14 mouse cellular contexts compared by ENCODE assay signal in genomic region chr13:3776446-3776845, GRCm38 (mm10). TPM values are rescaled to one million over a fixed set of nuclear protein-coding genes. Genes with fewer than 3 reads are reported as not detected.
DNase-seq lines count a peak whose midpoint lies in the region; ATAC-seq and TF ChIP-seq lines count a peak whose summit lies in the region.
"Had no signal": no experiment of that assay in that cellular context is flagged by ENCODE, and none has a peak within 500 bp of the region (broad histone marks: within the 10 kb centered on the region; RNA-seq: fewer than 3 reads in every experiment).

No protein-coding gene starts in this region.

- ATAC-seq in lung, postnatal 0 days, result peak; percentile 9; the same call in 1 of the 2 replicates
- peak; percentile 80 for ATAC-seq in granulocyte monocyte progenitor cell, adult 5-6 weeks (replicated peaks; ENCODE audit: poor library complexity, severe bottlenecking)
- no peak; the same call in 1 of the 2 replicates for ATAC-seq in stomach, postnatal 0 days (ENCODE audit: low FRiP score, low TSS enrichment)
- ATAC-seq: forebrain, embryonic 15.5 days had no signal

- no peak overlapping the region for H3K9ac ChIP-seq in lung, postnatal 0 days (replicated peaks; ENCODE audit: low read depth)
- H3K9ac ChIP-seq in stomach, postnatal 0 days (ENCODE audit: low read length), result no peak overlapping the region
- H3K9ac ChIP-seq: forebrain, embryonic 15.5 days; hindbrain, embryonic 15.5 days; lung, embryonic 15.5 days had no signal

- no peak for TF ChIP-seq CTCF in lung, postnatal 0 days (IDR thresholded peaks at IDR 0.05)
- no peak for TF ChIP-seq CTCF in lung, adult 2 months (IDR thresholded peaks at IDR 0.05; ENCODE audit: insufficient read depth, low read length)
- no peak for TF ChIP-seq CTCF in stomach, postnatal 0 days (IDR thresholded peaks at IDR 0.05; ENCODE audit: low read depth)

- H3K36me3 ChIP-seq in lung, postnatal 0 days (ENCODE audit: insufficient read depth, low read length), result no peaks in the 10 kb centered on the region
- no peaks in the 10 kb centered on the region for H3K36me3 ChIP-seq in stomach, postnatal 0 days (ENCODE audit: control insufficient read depth, insufficient read depth, low read length)
- H3K36me3 ChIP-seq: forebrain, embryonic 15.5 days; hindbrain, embryonic 15.5 days; lung, embryonic 15.5 days had no signal

- H3K4me3 ChIP-seq in lung, postnatal 0 days (ENCODE audit: low read depth, low read length), result no peak overlapping the region
- no peak overlapping the region for H3K4me3 ChIP-seq in lung, adult 2 months (replicated peaks; ENCODE audit: extremely low read depth, low read depth, low read length)
- no peak overlapping the region for H3K4me3 ChIP-seq in stomach, postnatal 0 days (ENCODE audit: low read depth, low read length)
- H3K4me3 ChIP-seq: forebrain, embryonic 15.5 days; hindbrain, embryonic 15.5 days; lung, embryonic 15.5 days had no signal

- WGBS in lung, postnatal 0 days, result 77% methylated on average over 4 of the region's 4 CpGs
- 79% methylated on average over 4 of the region's 4 CpGs for WGBS in lung, adult 2 months
- WGBS in stomach, postnatal 0 days, result 68% methylated on average over 4 of the region's 4 CpGs

- no peak for TF ChIP-seq EP300 in lung, postnatal 0 days (IDR thresholded peaks at IDR 0.05)
- TF ChIP-seq EP300 in stomach, postnatal 0 days (optimal IDR thresholded peaks at IDR 0.05), result no peak

- no peaks in the 10 kb centered on the region for H3K9me3 ChIP-seq in lung, postnatal 0 days (ENCODE audit: low read length)
- H3K9me3 ChIP-seq in stomach, postnatal 0 days (ENCODE audit: control insufficient read depth, low read length), result no peaks in the 10 kb centered on the region
- H3K9me3 ChIP-seq: forebrain, embryonic 15.5 days; hindbrain, embryonic 15.5 days; lung, embryonic 15.5 days had no signal

- DNase-seq in lung, postnatal 0 days (ENCODE audit: low spot score), result no peak
- DNase-seq in lung, adult 2 months, result no peak
- peak; percentile 37 to 56 for DNase-seq in left cerebral cortex, postnatal 10 days (ENCODE audit: extremely low spot score in 1 of 2, low spot score in 2 of 2)
- no peak for DNase-seq in stomach, postnatal 0 days (ENCODE audit: low spot score)
- DNase-seq in B cell, adult 2 months, result no peak
- DNase-seq in urinary bladder, adult 2 months (ENCODE audit: low spot score), result no peak
- DNase-seq in heart, adult 9 months (ENCODE audit: low spot score in 2 of 2), result no peak
- DNase-seq: thymus, postnatal 36 days had no signal

- no peak overlapping the region for H3K4me2 ChIP-seq in lung, postnatal 0 days (replicated peaks; ENCODE audit: low read depth, low read length)
- H3K4me2 ChIP-seq in stomach, postnatal 0 days (replicated peaks; ENCODE audit: low read depth), result no peak overlapping the region
- H3K4me2 ChIP-seq: forebrain, embryonic 15.5 days; hindbrain, embryonic 15.5 days; lung, embryonic 15.5 days had no signal

- intact Hi-C loops in left cerebral cortex, postnatal 10 days (cut with DNase I), result no loop called here

- H3K27ac ChIP-seq in lung, postnatal 0 days (ENCODE audit: low read length), result no peak overlapping the region
- peak overlapping the region; percentile 77; the same call in 1 of the 2 replicates for H3K27ac ChIP-seq in stomach, postnatal 0 days (replicated peaks)
- H3K27ac ChIP-seq: forebrain, embryonic 15.5 days; hindbrain, embryonic 15.5 days; lung, embryonic 15.5 days had no signal

- no peaks in the 10 kb centered on the region; the same call in 1 of the 2 replicates for H3K4me1 ChIP-seq in lung, postnatal 0 days (ENCODE audit: insufficient read depth, low read depth, low read length)
- H3K4me1 ChIP-seq in lung, adult 2 months (ENCODE audit: control insufficient read depth, insufficient read depth, low read length), result peaks cover 3% of the 10 kb centered on the region; the same call in 1 of the 2 replicates
- no peaks in the 10 kb centered on the region for H3K4me1 ChIP-seq in stomach, postnatal 0 days (replicated peaks; ENCODE audit: control insufficient read depth, insufficient read depth)
- H3K4me1 ChIP-seq: forebrain, embryonic 15.5 days; hindbrain, embryonic 15.5 days; lung, embryonic 15.5 days had no signal

- H3K27me3 ChIP-seq in lung, postnatal 0 days (replicated peaks; ENCODE audit: insufficient read depth, low read length), result no peaks in the 10 kb centered on the region
- no peaks in the 10 kb centered on the region for H3K27me3 ChIP-seq in stomach, postnatal 0 days (ENCODE audit: control insufficient read depth, insufficient read depth, low read length)
- H3K27me3 ChIP-seq: CH12.LX; forebrain, embryonic 15.5 days; hindbrain, embryonic 15.5 days; lung, embryonic 15.5 days had no signal

- no peak for TF ChIP-seq POLR2A in lung, adult 2 months (IDR thresholded peaks at IDR 0.05; ENCODE audit: borderline replicate concordance, extremely low read depth, low read depth, low read length)

RNA-seq across cellular contexts. Expression of gene Calml3, which starts 27.7 kb away (rescaled TPM):
- polyA plus RNA-seq in lung, postnatal 0 days (2015; fragmentation: Nextera tagmentation; extraction: Ambion mirVana), result 0.19 and 0.21 TPM in 2 replicates
- polyA plus RNA-seq in lung, adult 2 months (2012; rRNA removed), result 3.6 and 81.6 TPM in 2 replicates
- total RNA-seq in granulocyte monocyte progenitor cell, adult 5-6 weeks (2014; fragmentation: Nextera tagmentation), result not detected in 2 replicates
- total RNA-seq in granulocyte monocyte progenitor cell, adult 5-6 weeks (2017), result not detected in 2 replicates
- total RNA-seq in left cerebral cortex, postnatal 10 days (2021), result not detected
- polyA plus RNA-seq in stomach, postnatal 0 days (2015; fragmentation: Nextera tagmentation; extraction: Ambion mirVana), result 40.0 and 44.6 TPM in 2 replicates
- 0.13 and 0.19 TPM in 2 replicates for polyA plus RNA-seq in urinary bladder, adult 2 months (2012; rRNA removed)
- total RNA-seq: CH12.LX had no signal
- polyA plus RNA-seq: forebrain, embryonic 15.5 days; neural tube, embryonic 14.5 days had no signal

Comparison
In these comparisons a context has a peak if more than half of its experiments do, and no peak if none do; other contexts are left out.
1. DNase-seq: peak in left cerebral cortex, postnatal 10 days (2 of 2); none in lung, postnatal 0 days (single experiment), lung, adult 2 months (single experiment), stomach, postnatal 0 days (single experiment), B cell, adult 2 months (0 of 2), urinary bladder, adult 2 months (single experiment) and heart, adult 9 months (0 of 2).